Mouse (Mus musculus): ENCODE data around the gene Eprs. TPM values are rescaled to one million over a fixed set of nuclear protein-coding genes. Genes with fewer than 3 reads are reported as not detected.

The Eprs gene
- polyA plus RNA-seq, 1 experiment from 2014 or later = 46.6 TPM

DNA sequence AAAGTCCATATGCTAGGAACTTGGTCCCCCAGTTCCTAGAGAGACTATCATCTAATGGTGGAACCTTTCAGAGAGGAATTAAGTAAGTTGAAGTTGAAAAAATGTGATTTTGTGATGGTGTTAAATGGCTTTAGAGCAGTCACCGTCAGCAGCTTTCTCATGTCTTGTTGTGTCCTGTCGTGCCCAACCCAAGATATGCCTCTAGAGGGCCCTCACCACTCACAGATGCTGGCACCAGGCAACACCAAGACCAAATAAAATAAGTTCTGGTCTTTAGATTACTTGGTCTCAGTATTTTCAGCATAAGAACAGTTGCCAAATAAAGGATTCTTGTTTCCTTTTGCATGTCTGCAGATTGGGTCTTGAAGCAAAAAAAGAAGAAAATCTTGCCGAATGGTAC is 47.0 kb downstream of the Eprs start:
- no peak for ATAC-seq
- Histone ChIP-seq H3K27ac (ENCODE audit: low read length) (no peak overlapping the region), H3K4me3 (ENCODE audit: low read depth, low read length) (no peak overlapping the region), H3K4me2 (replicated peaks; ENCODE audit: low read depth, low read length) (no peak overlapping the region), H3K27me3 (replicated peaks; ENCODE audit: insufficient read depth, low read length) (no peaks in the 10 kb centered on the region), H3K9ac (replicated peaks; ENCODE audit: low read depth) (no peak overlapping the region), H3K36me3 (ENCODE audit: insufficient read depth, low read length) (peaks cover 50% of the 10 kb centered on the region), H3K9me3 (ENCODE audit: low read length) (no peaks in the 10 kb centered on the region), H3K4me1 (ENCODE audit: insufficient read depth, low read depth, low read length) (no peaks in the 10 kb centered on the region)
- 77% methylated on average over 3 of the region's 3 CpGs for WGBS
- no peak for DNase-seq (ENCODE audit: low spot score)
- TF ChIP-seq CTCF (IDR thresholded peaks at IDR 0.05) = peak; percentile 38
- no peak for TF ChIP-seq EP300 (IDR thresholded peaks at IDR 0.05)

DNA sequence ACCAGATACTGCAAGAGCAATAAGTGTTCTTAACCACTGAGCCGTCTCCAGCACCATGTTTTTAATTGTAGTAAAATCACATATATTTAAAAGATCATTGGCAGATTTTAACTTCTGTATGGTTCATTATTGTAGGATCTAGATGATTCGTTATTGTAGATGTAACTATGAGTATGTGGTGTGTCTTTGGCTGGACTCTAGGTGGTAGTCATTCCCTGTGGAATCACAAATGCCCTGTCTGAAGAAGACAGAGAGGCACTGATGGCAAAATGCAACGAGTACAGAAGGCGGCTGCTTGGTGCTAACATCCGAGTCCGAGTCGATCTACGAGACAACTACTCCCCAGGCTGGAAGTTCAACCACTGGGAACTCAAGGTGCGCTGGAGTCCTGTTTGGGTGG is 55.2 kb downstream of the Eprs start:
- no peaks in the 10 kb centered on the region for H3K9me3 ChIP-seq (ENCODE audit: low read length)
- no peak overlapping the region for H3K9ac ChIP-seq (replicated peaks; ENCODE audit: low read depth)
- ATAC-seq = no peak
- H3K4me2 ChIP-seq (replicated peaks; ENCODE audit: low read depth, low read length) = no peak overlapping the region
- no peak overlapping the region for H3K27ac ChIP-seq (ENCODE audit: low read length)
- H3K36me3 ChIP-seq (ENCODE audit: insufficient read depth, low read length) = peaks cover 62% of the 10 kb centered on the region
- no peak for TF ChIP-seq EP300 (IDR thresholded peaks at IDR 0.05)
- no peak for TF ChIP-seq CTCF (IDR thresholded peaks at IDR 0.05)
- no peak for DNase-seq (ENCODE audit: low spot score)
- no peak overlapping the region for H3K4me3 ChIP-seq (ENCODE audit: low read depth, low read length)
- H3K4me1 ChIP-seq (ENCODE audit: insufficient read depth, low read depth, low read length) = no peaks in the 10 kb centered on the region
- 93% methylated on average over 9 of the region's 9 CpGs for WGBS
- no peaks in the 10 kb centered on the region for H3K27me3 ChIP-seq (replicated peaks; ENCODE audit: insufficient read depth, low read length)

DNA sequence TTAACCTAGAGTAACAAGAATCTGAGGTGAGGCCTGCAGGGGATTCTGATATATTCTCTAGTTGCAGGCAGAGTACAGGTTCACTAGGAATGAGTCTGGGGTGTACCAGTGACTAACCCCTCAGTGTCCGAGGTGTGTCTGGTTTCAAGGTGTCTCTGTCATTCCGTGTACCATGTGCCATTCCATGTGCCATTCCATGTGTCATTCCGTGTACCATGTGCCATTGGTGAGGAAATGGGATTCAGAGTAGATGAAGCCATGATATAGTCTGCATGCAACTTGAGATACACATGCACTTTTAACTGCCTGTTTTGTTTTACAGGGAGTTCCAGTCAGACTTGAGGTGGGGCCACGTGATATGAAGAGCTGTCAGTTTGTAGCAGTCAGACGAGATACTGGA is 57.0 kb downstream of the Eprs start:
- no peaks in the 10 kb centered on the region for H3K27me3 ChIP-seq (replicated peaks; ENCODE audit: insufficient read depth, low read length)
- H3K4me2 ChIP-seq (replicated peaks; ENCODE audit: low read depth, low read length) = no peak overlapping the region
- TF ChIP-seq EP300 (IDR thresholded peaks at IDR 0.05) = no peak
- TF ChIP-seq CTCF (IDR thresholded peaks at IDR 0.05) = no peak
- ATAC-seq (no peak), DNase-seq (ENCODE audit: low spot score) (no peak)
- 84% methylated on average over 5 of the region's 5 CpGs for WGBS
- no peaks in the 10 kb centered on the region for H3K4me1 ChIP-seq (ENCODE audit: insufficient read depth, low read depth, low read length)
- H3K9me3 ChIP-seq (ENCODE audit: low read length) = no peaks in the 10 kb centered on the region
- H3K36me3 ChIP-seq (ENCODE audit: insufficient read depth, low read length) = peaks cover 58% of the 10 kb centered on the region
- no peak overlapping the region for H3K27ac ChIP-seq (ENCODE audit: low read length)
- H3K4me3 ChIP-seq (ENCODE audit: low read depth, low read length) = no peak overlapping the region
- no peak overlapping the region for H3K9ac ChIP-seq (replicated peaks; ENCODE audit: low read depth)

DNA sequence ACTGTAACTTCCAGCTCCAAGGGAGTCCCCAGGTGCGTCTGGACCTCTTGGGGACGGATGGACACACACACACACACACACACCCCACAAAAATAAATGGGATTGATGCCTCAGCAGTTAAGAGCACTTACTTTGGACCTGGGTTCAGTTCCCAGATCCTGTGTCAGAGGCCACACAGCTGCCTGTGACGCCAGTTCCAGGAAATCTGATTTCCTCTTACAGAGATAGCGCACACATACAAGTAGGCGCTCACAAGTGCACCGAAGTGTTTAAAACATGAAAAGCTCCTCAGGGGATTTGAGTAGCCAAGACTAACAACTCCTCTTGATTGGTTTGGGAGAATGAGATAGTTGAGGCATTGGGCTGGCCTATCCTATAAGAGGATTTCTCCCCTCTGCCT is 57.9 kb downstream of the Eprs start:
- H3K4me1 ChIP-seq (ENCODE audit: insufficient read depth, low read depth, low read length) = no peaks in the 10 kb centered on the region
- H3K9me3 ChIP-seq (ENCODE audit: low read length) = no peaks in the 10 kb centered on the region
- peaks cover 55% of the 10 kb centered on the region for H3K36me3 ChIP-seq (ENCODE audit: insufficient read depth, low read length)
- no peak overlapping the region for H3K4me3 ChIP-seq (ENCODE audit: low read depth, low read length)
- WGBS = 87% methylated on average over 6 of the region's 6 CpGs
- no peak overlapping the region for H3K27ac ChIP-seq (ENCODE audit: low read length)
- H3K4me2 ChIP-seq (replicated peaks; ENCODE audit: low read depth, low read length) = no peak overlapping the region
- no peak overlapping the region for H3K9ac ChIP-seq (replicated peaks; ENCODE audit: low read depth)
- ATAC-seq (no peak), DNase-seq (ENCODE audit: low spot score) (no peak)
- no peaks in the 10 kb centered on the region for H3K27me3 ChIP-seq (replicated peaks; ENCODE audit: insufficient read depth, low read length)
- TF ChIP-seq EP300 (IDR thresholded peaks at IDR 0.05) = no peak

DNA sequence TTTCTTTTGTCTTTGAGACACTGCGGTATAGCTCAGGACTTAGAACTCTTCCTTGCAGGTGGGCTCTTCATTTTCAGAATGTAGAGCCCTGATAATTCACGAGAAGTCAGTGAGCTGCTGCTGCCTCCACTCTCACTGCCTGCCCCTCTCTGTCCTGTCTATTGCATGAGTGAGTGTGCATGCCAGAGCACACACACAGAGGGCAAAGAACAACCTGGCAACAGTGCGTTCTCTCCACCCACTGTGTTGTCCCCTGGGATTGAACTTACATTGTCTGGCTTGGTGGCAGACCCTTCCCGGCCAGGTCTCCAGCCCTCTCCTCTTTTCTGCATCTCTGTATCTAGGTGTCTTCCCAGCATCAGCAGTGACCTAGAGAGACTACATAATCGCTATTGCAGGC is 63.7 kb downstream of the Eprs start:
- Histone ChIP-seq H3K27ac (ENCODE audit: low read length) (no peak overlapping the region), H3K9me3 (ENCODE audit: low read length) (no peaks in the 10 kb centered on the region), H3K4me3 (ENCODE audit: low read depth, low read length) (no peak overlapping the region), H3K4me1 (ENCODE audit: insufficient read depth, low read depth, low read length) (no peaks in the 10 kb centered on the region), H3K27me3 (replicated peaks; ENCODE audit: insufficient read depth, low read length) (no peaks in the 10 kb centered on the region), H3K9ac (replicated peaks; ENCODE audit: low read depth) (no peak overlapping the region), H3K36me3 (ENCODE audit: insufficient read depth, low read length) (peaks cover 33% of the 10 kb centered on the region; the same call in 1 of the 2 replicates), H3K4me2 (replicated peaks; ENCODE audit: low read depth, low read length) (no peak overlapping the region)
- 94% methylated on average over 5 of the region's 5 CpGs for WGBS
- TF ChIP-seq EP300 (IDR thresholded peaks at IDR 0.05) (no peak), CTCF (IDR thresholded peaks at IDR 0.05) (no peak)
- DNase-seq (ENCODE audit: low spot score) (no peak), ATAC-seq (no peak)

DNA sequence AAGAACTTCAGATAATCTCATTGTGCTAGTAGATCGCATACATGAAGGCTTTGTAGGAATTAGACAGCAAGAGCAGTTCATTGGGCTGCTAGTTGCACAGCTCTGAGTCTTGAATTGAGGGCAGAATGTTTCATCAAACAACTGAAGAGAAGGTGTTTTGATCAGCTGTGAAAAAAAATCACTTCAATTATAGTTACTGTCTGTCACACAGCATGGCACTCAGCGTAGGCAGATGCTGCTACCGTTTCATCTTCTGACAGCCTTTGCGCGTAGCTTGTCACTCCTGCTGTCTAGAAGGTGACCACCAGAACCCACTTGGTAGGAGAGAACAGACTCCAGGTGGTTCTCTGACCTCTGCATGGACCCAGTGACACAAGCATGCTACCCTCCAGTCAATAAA is 67.6 kb downstream of the Eprs start:
- ATAC-seq (no peak), DNase-seq (ENCODE audit: low spot score) (no peak)
- Histone ChIP-seq H3K4me1 (ENCODE audit: insufficient read depth, low read depth, low read length) (no peaks in the 10 kb centered on the region), H3K4me2 (replicated peaks; ENCODE audit: low read depth, low read length) (no peak overlapping the region), H3K36me3 (ENCODE audit: insufficient read depth, low read length) (peaks cover 16% of the 10 kb centered on the region; the same call in 1 of the 2 replicates), H3K27me3 (replicated peaks; ENCODE audit: insufficient read depth, low read length) (no peaks in the 10 kb centered on the region), H3K27ac (ENCODE audit: low read length) (no peak overlapping the region), H3K9me3 (ENCODE audit: low read length) (no peaks in the 10 kb centered on the region), H3K9ac (replicated peaks; ENCODE audit: low read depth) (no peak overlapping the region), H3K4me3 (ENCODE audit: low read depth, low read length) (no peak overlapping the region)
- WGBS = 92% methylated on average over 5 of the region's 5 CpGs
- TF ChIP-seq EP300 (IDR thresholded peaks at IDR 0.05) (no peak), CTCF (IDR thresholded peaks at IDR 0.05) (no peak)

Measured in lung, postnatal 0 days (tissue).